Mouse (Mus musculus): Measurements from ENCODE around the gene Zfp213. TPM values are rescaled to one million over a fixed set of nuclear protein-coding genes. Genes with fewer than 3 reads are reported as not detected.

The Zfp213 gene
- polyA plus RNA-seq, 2 experiments, result 16.3 to 18.1 TPM

DNA sequence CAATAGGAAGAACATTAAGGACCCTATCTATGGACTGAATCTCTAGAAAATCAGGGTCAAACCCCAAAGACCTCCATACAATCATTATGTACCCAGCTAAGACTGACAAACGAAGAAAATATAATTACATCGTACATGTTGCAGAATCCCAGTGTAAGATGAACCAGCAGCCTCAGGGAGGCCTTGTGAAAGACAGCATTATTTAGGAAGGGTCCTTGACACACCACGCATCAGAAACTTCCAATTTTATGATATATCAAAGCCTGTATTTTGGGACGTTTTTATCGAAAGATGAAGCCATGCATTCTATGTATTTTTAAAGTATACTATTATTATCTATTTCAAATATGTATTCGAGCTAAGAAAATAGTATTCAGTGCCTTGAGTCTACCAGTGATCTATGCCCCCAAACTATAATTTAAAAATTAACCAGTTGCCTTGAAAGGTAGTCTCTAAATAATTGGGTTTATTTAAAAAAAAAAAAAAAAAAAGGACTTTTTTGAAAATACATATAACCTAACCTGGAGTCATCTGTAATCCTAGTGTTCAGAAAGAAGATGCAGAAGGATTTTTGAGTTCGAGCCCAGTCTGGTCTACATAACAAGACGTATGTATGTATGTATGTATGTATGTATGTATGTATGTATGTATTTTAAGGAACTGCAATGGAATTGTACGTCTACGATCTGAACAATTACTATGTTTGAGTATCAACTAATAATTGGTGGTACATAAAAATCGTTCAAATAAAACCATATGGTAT lies 16.2 kb downstream of the Zfp213 start:
- DNase-seq (ENCODE audit: low spot score) (no peak), ATAC-seq (ENCODE audit: low FRiP score, low read depth) (no peak)
- no peak overlapping the region for H3K27ac ChIP-seq (replicated peaks; ENCODE audit: low read depth, low read length)
- H3K27me3 ChIP-seq (ENCODE audit: control insufficient read depth, insufficient read depth, low read length), result no peaks in the 10 kb centered on the region
- H3K9me3 ChIP-seq (ENCODE audit: control insufficient read depth, low read length), result no peaks in the 10 kb centered on the region
- H3K4me1 ChIP-seq (ENCODE audit: control insufficient read depth, insufficient read depth, low read length), result 0 out of 2 replicates have a peak, but pooled peaks cover 11% of the 10 kb centered on the region
- peak overlapping the region; percentile 60 for H3K4me3 ChIP-seq (replicated peaks; ENCODE audit: low read length)
- no peaks in the 10 kb centered on the region for H3K36me3 ChIP-seq (ENCODE audit: control insufficient read depth, insufficient read depth, low read length)
- no peak for TF ChIP-seq POLR2A (IDR thresholded peaks at IDR 0.05; ENCODE audit: borderline replicate concordance, extremely low read depth, insufficient read depth, insufficient read length)
- 51% methylated on average over 11 of the region's 11 CpGs for WGBS
- no peak overlapping the region for H3K9ac ChIP-seq (ENCODE audit: low read depth, low read length, severe bottlenecking)
- H3K4me2 ChIP-seq (replicated peaks; ENCODE audit: low read depth, low read length, severe bottlenecking), result peak overlapping the region; percentile 46; the same call in 1 of the 2 replicates

DNA sequence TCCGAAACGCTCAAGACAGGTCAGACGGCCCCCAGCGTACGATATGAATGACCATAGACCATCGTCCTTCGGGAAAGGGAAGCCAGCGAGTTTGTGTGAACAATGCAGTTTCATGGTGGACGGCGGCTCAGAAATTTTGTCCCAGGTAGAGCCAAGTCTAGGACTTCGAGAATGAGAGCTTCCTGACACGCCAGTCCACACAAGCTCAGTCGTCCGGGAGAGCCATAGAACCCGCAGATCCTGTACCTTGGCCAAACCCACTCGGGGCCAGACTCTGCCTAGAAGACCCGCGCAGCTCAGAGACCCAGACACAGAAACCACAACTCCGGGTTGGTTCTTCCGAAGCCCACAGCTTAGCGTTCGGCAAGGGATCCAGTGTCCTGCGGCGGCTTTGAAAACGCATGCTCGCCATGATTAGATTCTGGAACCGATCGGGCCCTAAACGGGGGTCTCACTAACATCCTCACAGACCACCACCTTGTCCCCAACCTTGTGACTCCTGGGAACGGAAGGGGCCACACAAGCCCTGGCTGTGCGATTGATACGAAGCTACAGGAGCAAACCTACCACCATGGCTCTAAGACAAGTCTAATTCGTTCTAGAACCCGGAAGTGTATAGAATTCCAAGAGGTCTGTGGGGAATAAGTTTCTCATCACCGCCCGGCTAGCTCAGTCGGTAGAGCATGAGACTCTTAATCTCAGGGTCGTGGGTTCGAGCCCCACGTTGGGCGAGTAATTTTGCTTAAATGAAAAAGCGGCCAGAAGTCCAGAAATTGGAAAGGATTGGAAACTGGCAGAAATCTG lies 17.1 kb downstream of the Zfp213 start:
- H3K4me1 ChIP-seq (ENCODE audit: control insufficient read depth, insufficient read depth, low read length), result 0 out of 2 replicates have a peak, but pooled peaks cover 10% of the 10 kb centered on the region
- WGBS, result under 1% methylated on average over 42 of the region's 42 CpGs
- no peaks in the 10 kb centered on the region for H3K36me3 ChIP-seq (ENCODE audit: control insufficient read depth, insufficient read depth, low read length)
- H3K27ac ChIP-seq (replicated peaks; ENCODE audit: low read depth, low read length), result peak overlapping the region; percentile 67
- peak overlapping the region; percentile 67 for H3K9ac ChIP-seq (ENCODE audit: low read depth, low read length, severe bottlenecking)
- H3K9me3 ChIP-seq (ENCODE audit: control insufficient read depth, low read length), result no peaks in the 10 kb centered on the region
- ATAC-seq (ENCODE audit: low FRiP score, low read depth) (peak; percentile 28), DNase-seq (ENCODE audit: low spot score) (peak; percentile 91)
- peak overlapping the region; percentile 46 for H3K4me2 ChIP-seq (replicated peaks; ENCODE audit: low read depth, low read length, severe bottlenecking)
- no peaks in the 10 kb centered on the region for H3K27me3 ChIP-seq (ENCODE audit: control insufficient read depth, insufficient read depth, low read length)
- TF ChIP-seq POLR2A (IDR thresholded peaks at IDR 0.05; ENCODE audit: borderline replicate concordance, extremely low read depth, insufficient read depth, insufficient read length), result no peak
- peak overlapping the region; percentile 60 for H3K4me3 ChIP-seq (replicated peaks; ENCODE audit: low read length)

DNA sequence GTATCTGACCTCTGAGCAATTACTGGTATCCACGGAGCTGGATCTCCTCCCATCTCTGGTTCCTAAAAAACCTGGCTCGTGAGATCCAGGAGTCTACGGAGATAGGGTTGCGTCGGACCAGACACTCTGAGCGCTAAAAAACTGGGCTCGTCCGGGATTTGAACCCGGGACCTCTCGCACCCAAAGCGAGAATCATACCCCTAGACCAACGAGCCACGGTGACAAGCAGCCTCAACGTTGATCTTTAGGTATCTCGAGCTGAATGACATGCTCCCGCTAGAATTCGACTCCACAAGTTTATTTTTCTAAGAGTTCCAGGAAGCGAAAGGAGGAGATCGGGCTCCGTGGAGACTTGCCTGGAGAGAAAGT lies 17.7 kb downstream of the Zfp213 start:
- Histone ChIP-seq H3K9ac (ENCODE audit: low read depth, low read length, severe bottlenecking) (peak overlapping the region; percentile 67), H3K36me3 (ENCODE audit: control insufficient read depth, insufficient read depth, low read length) (no peaks in the 10 kb centered on the region), H3K4me1 (ENCODE audit: control insufficient read depth, insufficient read depth, low read length) (0 out of 2 replicates have a peak, but pooled peaks cover 7% of the 10 kb centered on the region), H3K27me3 (ENCODE audit: control insufficient read depth, insufficient read depth, low read length) (0 out of 2 replicates have a peak, but pooled peaks cover 3% of the 10 kb centered on the region), H3K9me3 (ENCODE audit: control insufficient read depth, low read length) (no peaks in the 10 kb centered on the region), H3K4me3 (replicated peaks; ENCODE audit: low read length) (peak overlapping the region; percentile 60), H3K4me2 (replicated peaks; ENCODE audit: low read depth, low read length, severe bottlenecking) (peak overlapping the region; percentile 46), H3K27ac (replicated peaks; ENCODE audit: low read depth, low read length) (peak overlapping the region; percentile 67; the same call in 1 of the 2 replicates)
- DNase-seq (ENCODE audit: low spot score) (peak; percentile 86), ATAC-seq (ENCODE audit: low FRiP score, low read depth) (peak; percentile 62)
- TF ChIP-seq POLR2A (IDR thresholded peaks at IDR 0.05; ENCODE audit: borderline replicate concordance, extremely low read depth, insufficient read depth, insufficient read length), result no peak
- whole genome bisulfite sequencing, result 1% methylated on average over 20 of the region's 20 CpGs

DNA sequence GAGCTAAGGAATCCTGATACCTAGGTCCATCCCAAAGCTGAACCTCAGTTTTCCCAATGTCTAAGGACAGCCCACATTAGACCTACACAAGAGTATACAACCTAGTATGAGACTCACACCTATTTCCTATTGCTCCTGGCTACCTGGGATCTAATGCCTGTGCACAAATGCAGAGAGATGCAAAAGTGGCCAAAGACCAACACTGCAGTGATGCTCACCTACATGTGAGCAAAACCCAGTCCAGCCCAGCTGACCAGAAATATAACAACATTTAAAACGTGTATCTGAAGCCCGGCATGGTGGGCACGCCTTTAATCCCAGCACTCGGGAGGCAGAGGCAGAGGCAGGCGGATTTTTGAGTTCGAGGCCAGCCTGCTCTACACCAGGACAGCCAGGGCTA lies 18.2 kb downstream of the Zfp213 start:
- Histone ChIP-seq H3K9me3 (ENCODE audit: control insufficient read depth, low read length) (no peaks in the 10 kb centered on the region), H3K27ac (replicated peaks; ENCODE audit: low read depth, low read length) (no peak overlapping the region), H3K9ac (ENCODE audit: low read depth, low read length, severe bottlenecking) (no peak overlapping the region), H3K36me3 (ENCODE audit: control insufficient read depth, insufficient read depth, low read length) (no peaks in the 10 kb centered on the region), H3K4me1 (ENCODE audit: control insufficient read depth, insufficient read depth, low read length) (0 out of 2 replicates have a peak, but pooled peaks cover 5% of the 10 kb centered on the region), H3K4me2 (replicated peaks; ENCODE audit: low read depth, low read length, severe bottlenecking) (peak overlapping the region; percentile 46), H3K4me3 (replicated peaks; ENCODE audit: low read length) (peak overlapping the region; percentile 60), H3K27me3 (ENCODE audit: control insufficient read depth, insufficient read depth, low read length) (0 out of 2 replicates have a peak, but pooled peaks cover 8% of the 10 kb centered on the region)
- WGBS, result 28% methylated on average over 6 of the region's 6 CpGs
- DNase-seq (ENCODE audit: low spot score), result no peak
- ATAC-seq (ENCODE audit: low FRiP score, low read depth), result no peak
- no peak for TF ChIP-seq POLR2A (IDR thresholded peaks at IDR 0.05; ENCODE audit: borderline replicate concordance, extremely low read depth, insufficient read depth, insufficient read length)

DNA sequence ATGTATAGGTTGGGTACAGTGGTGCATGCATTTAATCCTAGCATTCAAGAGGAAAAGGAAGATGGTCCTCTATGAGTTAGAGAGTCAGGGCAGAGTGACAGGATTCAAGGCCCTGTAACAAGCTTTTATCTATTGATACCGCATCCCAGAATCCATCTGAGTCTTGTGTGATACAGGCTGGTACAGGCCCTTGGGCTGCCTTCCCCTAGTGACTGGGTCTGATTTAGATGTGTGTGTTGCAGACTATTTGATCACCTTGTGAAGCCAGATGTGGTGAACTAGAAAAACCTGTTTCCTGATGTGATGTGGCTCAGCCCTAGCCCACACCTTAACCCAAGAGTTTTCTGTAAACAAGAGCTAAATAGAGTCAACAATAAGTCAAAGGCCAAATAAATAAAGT lies 19.3 kb downstream of the Zfp213 start:
- Histone ChIP-seq H3K4me2 (replicated peaks; ENCODE audit: low read depth, low read length, severe bottlenecking) (no peak overlapping the region), H3K9ac (ENCODE audit: low read depth, low read length, severe bottlenecking) (no peak overlapping the region), H3K9me3 (ENCODE audit: control insufficient read depth, low read length) (no peaks in the 10 kb centered on the region), H3K27me3 (ENCODE audit: control insufficient read depth, insufficient read depth, low read length) (peaks cover 16% of the 10 kb centered on the region), H3K36me3 (ENCODE audit: control insufficient read depth, insufficient read depth, low read length) (no peaks in the 10 kb centered on the region), H3K4me3 (replicated peaks; ENCODE audit: low read length) (no peak overlapping the region), H3K4me1 (ENCODE audit: control insufficient read depth, insufficient read depth, low read length) (0 out of 2 replicates have a peak, but pooled peaks cover 5% of the 10 kb centered on the region), H3K27ac (replicated peaks; ENCODE audit: low read depth, low read length) (no peak overlapping the region)
- no peak for TF ChIP-seq POLR2A (IDR thresholded peaks at IDR 0.05; ENCODE audit: borderline replicate concordance, extremely low read depth, insufficient read depth, insufficient read length)
- ATAC-seq (ENCODE audit: low FRiP score, low read depth), result no peak
- 100% methylated on average over 1 of the region's 1 CpGs for WGBS
- DNase-seq (ENCODE audit: low spot score), result no peak
